Mouse (Mus musculus): ENCODE data around the gene Zglp1. TPM values are rescaled to one million over a fixed set of nuclear protein-coding genes. Genes with fewer than 3 reads are reported as not detected.

The Zglp1 gene
- polyA plus RNA-seq, 1 experiment from 2014 or later, result 1.9 TPM

DNA sequence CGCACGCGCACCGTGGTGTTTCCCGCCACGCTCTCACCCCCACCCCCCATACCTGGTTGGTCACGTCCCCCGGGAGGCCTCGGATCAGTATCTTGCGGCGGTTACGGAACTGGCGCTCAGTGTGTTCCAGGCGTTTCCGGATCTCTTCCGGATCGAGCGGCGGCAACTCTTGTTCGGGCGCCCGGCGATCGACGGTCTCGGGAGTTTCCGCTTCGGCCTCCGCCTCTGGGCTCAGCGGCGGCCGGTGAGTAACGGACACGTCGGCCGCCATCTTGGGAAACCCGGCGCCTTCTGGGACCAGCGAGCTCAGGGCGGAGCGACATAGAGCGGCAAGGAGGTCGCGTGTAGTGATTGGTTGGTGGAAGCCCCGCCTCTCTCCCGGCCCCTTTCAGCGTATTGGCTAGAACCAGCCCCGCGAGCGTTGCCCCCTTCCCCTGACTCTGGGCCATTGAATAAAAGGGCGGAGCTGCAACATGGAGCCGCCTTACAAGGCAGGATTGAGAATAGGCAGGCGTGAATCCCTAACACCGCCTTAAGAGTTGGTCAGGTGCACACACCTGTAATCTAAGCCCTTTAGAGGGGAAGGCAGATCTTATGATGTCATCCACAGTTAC is 24.9 kb upstream of the Zglp1 start, which contains the start of the genes Gm38431 and Raver1:
Gene Gm38431 (minus strand): TSS at position 291 of the 614 bp plus-strand sequence.
Gene Raver1 (minus strand): TSS at position 302 of the 614 bp plus-strand sequence.
- H3K27ac ChIP-seq, result peak within 1 kb of the TSS; percentile 93
- H3K36me3 ChIP-seq, result peaks cover 33% of the 10 kb centered on the region
- under 1% methylated on average over 54 of the region's 54 CpGs for whole genome bisulfite sequencing
- ATAC-seq (ENCODE audit: low FRiP score), result peak; percentile 99
- H3K9me3 ChIP-seq, result no peaks in the 10 kb centered on the region
- peaks cover 30% of the 10 kb centered on the region for H3K4me1 ChIP-seq (replicated peaks)
- H3K4me2 ChIP-seq, result peak within 1 kb of the TSS; percentile 84
- H3K9ac ChIP-seq, result peak within 1 kb of the TSS; percentile 78
- no peaks in the 10 kb centered on the region for H3K27me3 ChIP-seq
- H3K4me3 ChIP-seq, result peak within 1 kb of the TSS; percentile 66

DNA sequence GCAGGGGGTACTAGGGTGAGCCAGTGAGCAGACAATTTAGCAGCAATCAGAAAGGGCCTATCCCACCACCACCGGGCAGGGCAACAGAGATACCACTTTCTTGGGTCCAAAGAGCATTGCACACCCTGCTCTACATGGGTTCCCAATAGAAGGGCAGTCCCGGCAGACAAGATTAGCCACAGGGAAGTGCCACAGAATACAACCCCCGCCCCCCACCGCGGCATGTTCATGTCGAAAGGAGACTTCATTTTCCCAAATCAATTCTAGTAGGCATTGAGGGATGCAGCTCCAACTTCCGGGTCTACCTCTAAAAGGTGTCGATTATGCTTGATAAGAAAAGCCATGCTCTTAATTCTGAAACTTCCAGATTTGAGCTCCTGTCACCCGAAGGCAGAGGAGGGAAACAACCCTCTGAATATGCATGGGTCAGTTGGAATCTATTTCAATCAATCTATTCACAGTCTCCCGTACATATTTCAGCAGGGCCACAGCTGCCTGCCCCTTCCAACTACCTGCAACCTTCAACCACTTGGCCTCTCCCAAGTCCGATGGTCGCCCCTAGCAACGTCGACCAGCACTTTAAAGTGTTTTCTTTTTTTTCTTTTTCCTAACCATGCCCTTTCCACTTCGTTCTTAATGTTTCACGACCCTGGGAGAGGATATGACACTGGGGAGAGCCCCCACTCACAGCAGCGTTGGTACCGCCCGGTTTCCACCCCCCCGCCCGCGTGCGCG is 24.2 kb upstream of the Zglp1 start:
- H3K9ac ChIP-seq, result peak overlapping the region; percentile 78
- H3K4me3 ChIP-seq, result peak overlapping the region; percentile 66
- no peaks in the 10 kb centered on the region for H3K27me3 ChIP-seq
- peaks cover 30% of the 10 kb centered on the region for H3K4me1 ChIP-seq (replicated peaks)
- WGBS, result 4% methylated on average over 24 of the region's 24 CpGs
- peak overlapping the region; percentile 93 for H3K27ac ChIP-seq
- peaks cover 40% of the 10 kb centered on the region for H3K36me3 ChIP-seq
- peak; percentile 46; the same call in 1 of the 2 replicates for ATAC-seq (ENCODE audit: low FRiP score)
- peak overlapping the region; percentile 84 for H3K4me2 ChIP-seq
- no peaks in the 10 kb centered on the region for H3K9me3 ChIP-seq

DNA sequence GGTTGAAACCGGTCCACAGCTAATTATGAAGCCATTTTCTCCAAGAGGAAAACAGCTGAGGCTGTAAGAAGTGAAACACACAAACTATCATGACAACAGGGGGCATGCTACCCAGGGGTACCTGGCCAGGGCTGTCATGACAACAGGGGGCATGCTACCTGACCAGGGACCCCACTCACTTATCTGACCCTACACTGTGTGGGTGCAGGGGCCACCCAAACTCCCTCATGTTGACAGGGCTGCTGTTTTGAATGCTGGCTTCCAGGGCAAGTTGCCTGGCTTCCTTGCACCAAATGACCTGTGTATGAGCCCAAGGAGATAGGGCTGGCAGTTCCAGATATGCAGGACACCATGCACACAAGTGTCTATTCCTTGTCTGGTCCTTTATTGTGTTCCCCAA is 23.6 kb upstream of the Zglp1 start:
- WGBS, result 79% methylated on average over 1 of the region's 1 CpGs
- Histone ChIP-seq H3K4me2 (peak overlapping the region; percentile 84), H3K27ac (0 out of 2 replicates have a peak overlapping the region, but pooled peaks have one; percentile 93), H3K27me3 (no peaks in the 10 kb centered on the region), H3K4me1 (replicated peaks) (peaks cover 31% of the 10 kb centered on the region), H3K9me3 (no peaks in the 10 kb centered on the region), H3K4me3 (peak overlapping the region; percentile 66), H3K36me3 (peaks cover 46% of the 10 kb centered on the region), H3K9ac (peak overlapping the region; percentile 78)
- no peak for ATAC-seq (ENCODE audit: low FRiP score)

DNA sequence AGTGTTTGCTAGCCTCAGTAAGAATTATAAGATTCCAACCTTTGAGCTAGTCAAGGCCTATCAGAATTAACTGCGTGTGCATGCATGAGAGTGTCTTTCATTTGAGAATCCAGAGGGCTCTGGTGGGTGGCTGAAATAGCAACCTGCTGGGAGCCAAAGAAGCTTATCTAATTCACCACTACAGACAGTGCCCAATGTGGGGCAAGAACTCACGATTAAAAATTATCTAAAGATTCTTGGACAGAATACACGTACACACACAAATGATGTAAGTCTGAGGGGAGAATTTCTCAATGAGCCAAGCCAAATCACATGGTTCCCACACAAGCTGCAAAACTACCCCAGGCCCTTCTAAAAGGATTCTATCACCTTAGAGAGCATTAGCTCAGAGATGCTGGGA is 16.4 kb upstream of the Zglp1 start:
- no peak overlapping the region for H3K4me3 ChIP-seq
- ATAC-seq (ENCODE audit: low FRiP score), result no peak
- H3K36me3 ChIP-seq, result peaks cover 94% of the 10 kb centered on the region
- no peaks in the 10 kb centered on the region for H3K27me3 ChIP-seq
- H3K4me2 ChIP-seq, result no peak overlapping the region
- WGBS, result 92% methylated on average over 3 of the region's 3 CpGs
- no peak overlapping the region for H3K27ac ChIP-seq
- H3K9ac ChIP-seq, result no peak overlapping the region
- 0 out of 2 replicates have a peak, but pooled peaks cover 3% of the 10 kb centered on the region for H3K4me1 ChIP-seq (replicated peaks)
- no peaks in the 10 kb centered on the region for H3K9me3 ChIP-seq

DNA sequence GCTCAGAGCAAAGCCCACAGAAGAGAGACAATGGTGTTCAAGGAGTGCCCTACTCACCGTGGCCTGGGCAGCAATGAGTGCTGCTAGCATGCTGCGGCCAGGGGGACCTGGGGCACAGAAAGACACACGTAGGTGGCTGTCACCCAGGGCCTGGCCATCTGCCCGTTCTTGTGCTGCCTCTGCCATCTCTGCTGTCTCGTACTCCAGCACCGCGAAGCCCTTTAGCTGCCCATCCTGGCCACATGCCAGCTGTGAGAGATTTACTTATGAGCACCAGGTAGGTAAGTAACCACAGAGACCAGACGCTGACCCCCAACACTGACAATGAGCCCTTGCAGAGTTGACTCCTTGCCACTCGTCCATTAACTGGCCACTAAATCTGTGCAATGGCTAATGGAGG is 14.2 kb upstream of the Zglp1 start:
- Histone ChIP-seq H3K4me3 (no peak overlapping the region), H3K4me2 (no peak overlapping the region), H3K9ac (no peak overlapping the region), H3K27me3 (no peaks in the 10 kb centered on the region), H3K4me1 (replicated peaks) (0 out of 2 replicates have a peak, but pooled peaks cover 3% of the 10 kb centered on the region), H3K9me3 (no peaks in the 10 kb centered on the region), H3K27ac (no peak overlapping the region), H3K36me3 (peaks cover 96% of the 10 kb centered on the region)
- WGBS, result 87% methylated on average over 9 of the region's 9 CpGs
- ATAC-seq (ENCODE audit: low FRiP score), result no peak

DNA sequence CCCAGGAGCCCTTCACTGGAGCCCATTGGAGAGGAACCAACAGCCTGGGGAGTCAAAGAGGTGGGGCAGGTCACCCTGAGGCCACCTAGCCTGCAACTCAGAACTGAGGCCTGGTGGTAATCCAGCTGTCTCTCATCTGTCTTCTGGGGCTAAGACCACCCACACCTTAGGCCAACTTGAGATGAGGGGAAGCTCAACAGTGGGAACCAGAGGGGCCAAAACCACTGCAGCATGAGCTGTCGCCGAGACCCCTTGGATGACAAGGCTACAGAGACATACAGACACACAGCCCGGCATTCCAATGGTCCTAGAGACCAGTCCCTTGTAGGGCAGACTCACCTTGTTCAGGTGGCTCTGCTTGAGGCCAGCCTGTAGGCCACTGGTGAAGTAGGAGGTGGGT is 8.7 kb upstream of the Zglp1 start:
- H3K9me3 ChIP-seq, result no peaks in the 10 kb centered on the region
- no peaks in the 10 kb centered on the region for H3K27me3 ChIP-seq
- no peak overlapping the region for H3K27ac ChIP-seq
- WGBS, result 91% methylated on average over 3 of the region's 3 CpGs
- no peak overlapping the region for H3K4me2 ChIP-seq
- peaks cover 27% of the 10 kb centered on the region for H3K4me1 ChIP-seq (replicated peaks)
- no peak for ATAC-seq (ENCODE audit: low FRiP score)
- H3K36me3 ChIP-seq, result peaks cover 70% of the 10 kb centered on the region
- no peak overlapping the region for H3K9ac ChIP-seq
- no peak overlapping the region for H3K4me3 ChIP-seq

DNA sequence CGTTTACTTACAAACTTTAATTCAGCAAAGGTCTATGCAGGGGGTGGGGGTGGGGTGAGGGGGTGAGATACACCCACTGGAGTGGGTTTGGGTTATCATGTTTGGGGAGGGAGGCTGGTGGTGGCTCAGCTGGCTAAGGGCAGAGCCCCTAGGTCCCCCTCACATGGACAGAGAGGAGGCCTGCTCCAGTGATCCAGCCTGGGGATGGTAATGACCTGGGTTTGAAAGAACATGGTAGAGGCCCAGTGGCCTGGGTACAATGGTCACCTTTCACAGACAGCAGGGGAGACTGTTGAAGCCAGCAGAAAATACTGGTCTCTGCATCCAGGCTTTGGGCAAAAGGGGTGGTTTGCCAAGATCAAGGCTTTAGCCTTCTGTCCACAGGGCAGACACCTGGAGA is 7.3 kb upstream of the Zglp1 start:
- Histone ChIP-seq H3K9ac (no peak overlapping the region), H3K36me3 (peaks cover 61% of the 10 kb centered on the region), H3K27me3 (no peaks in the 10 kb centered on the region), H3K4me2 (peak overlapping the region; percentile 85; the same call in 1 of the 2 replicates), H3K9me3 (no peaks in the 10 kb centered on the region), H3K4me1 (replicated peaks) (peaks cover 27% of the 10 kb centered on the region), H3K4me3 (no peak overlapping the region), H3K27ac (no peak overlapping the region)
- 86% methylated on average over 1 of the region's 1 CpGs for WGBS
- ATAC-seq (ENCODE audit: low FRiP score), result no peak

DNA sequence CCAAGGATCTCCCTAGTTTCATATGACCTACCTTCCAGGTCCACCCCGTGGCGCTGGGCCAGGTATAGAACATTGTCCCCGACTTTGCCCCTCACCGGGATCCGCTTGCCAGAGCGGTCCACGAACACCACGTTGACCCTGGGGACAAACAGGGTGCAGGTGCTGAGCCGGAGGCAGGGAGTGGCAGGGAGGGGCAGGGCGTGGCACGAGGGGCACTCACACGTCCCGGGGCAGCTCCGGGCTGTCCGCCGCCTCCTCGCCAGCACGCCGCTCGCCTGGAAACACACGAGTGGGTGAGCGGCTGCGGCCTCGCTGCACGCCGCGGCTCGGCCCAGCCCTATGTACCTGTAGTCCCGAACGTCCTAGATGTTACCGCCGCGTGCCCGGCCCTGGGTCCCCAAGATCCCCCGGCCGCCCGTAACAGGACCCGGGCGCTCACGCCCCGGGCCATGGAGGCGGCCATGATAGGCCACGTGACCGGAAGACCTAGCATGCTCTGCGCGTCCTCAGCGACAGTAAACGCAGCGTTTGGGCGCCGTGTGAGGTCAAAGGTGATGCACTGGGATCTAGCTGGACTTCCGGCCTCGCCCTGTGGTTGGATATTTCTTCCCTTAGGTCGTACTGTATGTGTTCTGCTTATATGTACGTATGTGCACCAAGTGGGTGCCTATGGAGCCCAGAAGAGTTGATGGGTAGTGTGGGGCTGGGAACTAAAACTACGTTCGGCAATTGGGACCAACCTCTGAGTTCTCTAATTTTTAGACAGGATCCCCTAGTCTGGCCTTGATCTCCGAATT is 6.3 kb upstream of the Zglp1 start, which contains the start of the genes Gm49373 and Fdx1l:
Gene Gm49373 (minus strand): TSS at position 53 of the 797 bp plus-strand sequence.
Gene Fdx1l (minus strand): TSS at position 571 of the 797 bp plus-strand sequence.
- 3% methylated on average over 58 of the region's 58 CpGs for WGBS
- peak; percentile 94 for ATAC-seq (ENCODE audit: low FRiP score)
- peak within 1 kb of the TSS; percentile 78 for H3K27ac ChIP-seq
- H3K4me2 ChIP-seq, result peak within 1 kb of the TSS; percentile 85
- H3K4me3 ChIP-seq, result peak within 1 kb of the TSS; percentile 91
- no peaks in the 10 kb centered on the region for H3K27me3 ChIP-seq
- H3K4me1 ChIP-seq (replicated peaks), result peaks cover 27% of the 10 kb centered on the region
- peak within 1 kb of the TSS; percentile 91 for H3K9ac ChIP-seq
- no peaks in the 10 kb centered on the region for H3K9me3 ChIP-seq
- peaks cover 51% of the 10 kb centered on the region for H3K36me3 ChIP-seq

DNA sequence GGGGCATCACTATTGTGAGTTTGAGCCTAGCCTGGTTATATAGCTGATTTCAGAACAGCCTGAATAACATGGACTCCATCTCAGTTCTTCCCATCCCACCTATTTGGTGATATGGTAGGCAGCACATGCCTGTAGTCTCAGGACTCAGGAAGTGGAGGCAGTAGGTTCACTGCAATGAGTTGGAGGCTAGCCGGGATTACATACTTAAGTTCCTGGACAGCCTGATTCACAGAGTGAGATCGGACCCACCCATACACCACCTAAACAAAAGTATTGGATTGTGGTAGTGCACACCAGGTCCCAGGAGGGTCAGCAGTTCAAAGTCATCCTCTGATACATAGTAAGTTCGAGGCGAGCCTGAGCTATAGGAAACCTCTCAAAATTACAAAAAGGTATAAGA is 5.7 kb upstream of the Zglp1 start:
- 21% methylated on average over 4 of the region's 4 CpGs for WGBS
- Histone ChIP-seq H3K4me2 (peak overlapping the region; percentile 85), H3K4me1 (replicated peaks) (peaks cover 27% of the 10 kb centered on the region), H3K27me3 (no peaks in the 10 kb centered on the region), H3K9me3 (no peaks in the 10 kb centered on the region), H3K9ac (peak overlapping the region; percentile 91), H3K4me3 (peak overlapping the region; percentile 91), H3K27ac (no peak overlapping the region), H3K36me3 (peaks cover 50% of the 10 kb centered on the region)
- ATAC-seq (ENCODE audit: low FRiP score), result peak; percentile 4

DNA sequence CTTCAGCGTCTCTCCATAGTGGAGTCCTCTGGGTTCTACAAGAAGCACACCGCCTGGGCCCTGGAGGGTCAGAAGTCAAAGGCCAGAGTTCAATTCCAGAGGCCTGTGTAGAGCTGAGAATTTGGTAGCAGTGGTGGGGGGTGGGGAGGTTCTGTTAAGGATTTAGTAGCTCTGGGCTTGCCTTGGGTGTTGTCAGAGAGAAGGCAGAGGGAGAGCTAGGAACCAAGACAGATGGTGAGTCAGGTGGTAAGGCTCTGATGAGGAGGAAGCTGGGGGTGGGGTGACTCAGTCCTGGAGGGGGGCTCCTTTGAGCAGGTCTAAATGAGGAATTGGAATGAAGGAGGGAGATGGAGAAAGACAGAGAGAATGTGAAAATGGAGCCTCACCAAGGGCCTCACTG is 4.0 kb downstream of the Zglp1 start:
- H3K36me3 ChIP-seq, result peaks cover 58% of the 10 kb centered on the region
- no peak overlapping the region for H3K4me3 ChIP-seq
- WGBS, result 90% methylated on average over 2 of the region's 2 CpGs
- H3K4me2 ChIP-seq, result no peak overlapping the region
- ATAC-seq (ENCODE audit: low FRiP score), result no peak
- no peaks in the 10 kb centered on the region for H3K4me1 ChIP-seq (replicated peaks)
- H3K9me3 ChIP-seq, result no peaks in the 10 kb centered on the region
- H3K9ac ChIP-seq, result no peak overlapping the region
- H3K27me3 ChIP-seq, result no peaks in the 10 kb centered on the region
- no peak overlapping the region for H3K27ac ChIP-seq

DNA sequence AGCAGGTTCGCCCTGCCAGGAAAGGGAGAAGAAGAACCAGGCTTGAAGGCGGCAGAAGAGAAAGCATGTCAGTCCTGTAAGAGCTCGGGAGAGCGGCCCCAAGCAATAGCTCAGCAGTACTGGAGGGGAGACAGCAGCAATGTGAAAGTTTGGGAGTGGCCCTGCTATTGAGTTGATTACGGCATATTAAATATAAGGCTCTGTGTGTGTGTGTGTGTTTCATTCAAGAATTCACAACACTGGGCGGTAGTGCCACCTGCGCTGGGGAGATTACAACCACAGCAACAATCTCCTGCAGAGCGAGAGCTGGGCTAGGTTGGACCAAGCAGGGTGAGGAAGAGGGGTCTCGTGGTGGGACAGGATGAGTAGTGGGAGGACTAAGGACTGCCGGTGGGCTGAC is 15.3 kb downstream of the Zglp1 start:
- H3K4me1 ChIP-seq (replicated peaks), result no peaks in the 10 kb centered on the region
- no peaks in the 10 kb centered on the region for H3K36me3 ChIP-seq
- WGBS, result 66% methylated on average over 10 of the region's 10 CpGs
- H3K4me2 ChIP-seq, result no peak overlapping the region
- ATAC-seq (ENCODE audit: low FRiP score), result no peak
- no peak overlapping the region for H3K27ac ChIP-seq
- H3K27me3 ChIP-seq, result 0 out of 2 replicates have a peak, but pooled peaks cover 11% of the 10 kb centered on the region
- H3K4me3 ChIP-seq, result no peak overlapping the region
- H3K9me3 ChIP-seq, result no peaks in the 10 kb centered on the region
- no peak overlapping the region for H3K9ac ChIP-seq

DNA sequence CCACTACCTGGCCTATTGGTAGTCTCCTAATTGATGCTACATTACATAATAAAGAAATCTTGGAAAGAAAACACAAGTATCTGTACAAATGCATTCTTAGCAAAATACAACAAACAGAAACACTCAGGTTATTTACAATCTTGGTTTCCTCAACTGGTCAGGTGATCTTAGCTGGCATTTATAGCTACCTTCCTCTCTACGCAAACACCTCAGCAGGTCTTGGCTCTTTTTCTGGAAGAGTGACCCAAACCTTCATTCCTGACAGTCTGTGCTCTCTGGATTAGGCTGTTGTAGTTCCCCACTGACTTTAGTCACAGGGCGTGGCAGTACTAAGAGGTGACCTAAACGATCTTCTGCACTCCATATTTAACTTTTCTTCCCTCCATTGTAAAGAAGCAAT is 21.7 kb downstream of the Zglp1 start:
- Histone ChIP-seq H3K9ac (no peak overlapping the region), H3K4me2 (no peak overlapping the region), H3K27ac (no peak overlapping the region), H3K4me1 (replicated peaks) (no peaks in the 10 kb centered on the region), H3K4me3 (no peak overlapping the region), H3K27me3 (peaks cover 17% of the 10 kb centered on the region), H3K36me3 (no peaks in the 10 kb centered on the region), H3K9me3 (no peaks in the 10 kb centered on the region)
- no peak for ATAC-seq (ENCODE audit: low FRiP score)
- 88% methylated on average over 3 of the region's 3 CpGs for WGBS

Data from hindbrain, embryonic 13.5 days (tissue).